Mouse (Mus musculus): ENCODE measurements around the gene Stk32c.

- TF ChIP-seq CTCF (IDR thresholded peaks at IDR 0.05; ENCODE audit: borderline replicate concordance, insufficient read depth, low read depth, low read length) (no peak), POLR2A (IDR thresholded peaks at IDR 0.05; ENCODE audit: borderline replicate concordance, insufficient read depth, low read length) (no peak)
Measured at GRCm38 (mm10) chr7:139215516-139215915, 2.4 kb upstream of the Stk32c start.
